Mouse (Mus musculus): Measurements from ENCODE around the gene Slc27a5. TPM values are rescaled to one million over a fixed set of nuclear protein-coding genes. Genes with fewer than 3 reads are reported as not detected.

The Slc27a5 gene
- polyA plus RNA-seq, 1 experiment from 2014 or later, result 0.43 TPM

DNA sequence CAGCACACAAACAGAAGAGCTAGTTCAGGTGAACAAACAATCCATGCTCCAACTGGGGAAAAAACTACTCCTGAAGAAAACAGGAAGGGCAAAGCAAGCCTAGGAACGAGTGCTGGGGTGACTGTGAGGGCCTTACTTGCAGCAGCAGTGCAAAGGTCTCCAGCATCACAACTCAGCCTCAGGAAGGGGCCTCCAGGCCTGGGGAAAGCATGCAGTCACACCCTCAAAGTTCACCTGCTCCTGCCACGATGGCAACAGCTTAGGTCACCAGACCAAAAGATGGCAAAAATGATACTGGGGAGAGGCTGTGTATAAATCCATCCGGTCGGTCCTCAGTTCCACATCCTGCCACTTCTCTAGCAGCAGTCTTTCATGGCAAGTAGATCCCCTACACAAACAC lies 39.0 kb downstream of the Slc27a5 start:
- 83% methylated on average over 4 of the region's 4 CpGs for WGBS

DNA sequence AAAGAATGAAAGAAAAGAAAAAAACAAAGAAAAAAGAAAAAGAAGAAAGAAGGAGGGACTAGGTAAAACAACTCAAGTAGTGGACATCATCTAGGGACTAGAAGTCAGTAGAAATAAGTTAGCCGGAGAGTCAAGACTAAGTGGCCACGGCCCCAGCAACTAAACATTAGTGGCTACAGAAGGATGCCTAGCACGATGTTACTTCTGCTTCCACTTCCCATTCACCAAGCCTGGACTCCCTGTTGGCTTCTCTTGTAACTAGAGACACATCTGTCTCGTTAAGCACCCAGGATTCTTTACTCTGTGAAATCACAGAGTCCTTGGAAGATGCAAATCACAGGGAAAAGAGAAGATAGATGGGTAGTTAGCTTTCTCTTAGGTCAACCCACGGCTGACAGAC lies 40.5 kb downstream of the Slc27a5 start:
- 81% methylated on average over 5 of the region's 5 CpGs for WGBS

More for the DNA sequence above, 39.0 kb downstream of the Slc27a5 start:
- Histone ChIP-seq H3K4me2 (ENCODE audit: low read length) (no peak overlapping the region), H3K4me3 (ENCODE audit: low read depth, low read length) (no peak overlapping the region), H3K9ac (ENCODE audit: low read depth, low read length) (no peak overlapping the region), H3K4me1 (ENCODE audit: control insufficient read depth, insufficient read depth, low read length) (peaks cover 3% of the 10 kb centered on the region), H3K27ac (ENCODE audit: low read length) (no peak overlapping the region), H3K36me3 (ENCODE audit: control insufficient read depth, insufficient read depth, low read length) (no peaks in the 10 kb centered on the region), H3K9me3 (replicated peaks; ENCODE audit: control insufficient read depth, low read length, poor library complexity, severe bottlenecking) (no peaks in the 10 kb centered on the region), H3K27me3 (ENCODE audit: control insufficient read depth, insufficient read depth, low read depth, low read length) (no peaks in the 10 kb centered on the region)
- ATAC-seq, result no peak

DNA sequence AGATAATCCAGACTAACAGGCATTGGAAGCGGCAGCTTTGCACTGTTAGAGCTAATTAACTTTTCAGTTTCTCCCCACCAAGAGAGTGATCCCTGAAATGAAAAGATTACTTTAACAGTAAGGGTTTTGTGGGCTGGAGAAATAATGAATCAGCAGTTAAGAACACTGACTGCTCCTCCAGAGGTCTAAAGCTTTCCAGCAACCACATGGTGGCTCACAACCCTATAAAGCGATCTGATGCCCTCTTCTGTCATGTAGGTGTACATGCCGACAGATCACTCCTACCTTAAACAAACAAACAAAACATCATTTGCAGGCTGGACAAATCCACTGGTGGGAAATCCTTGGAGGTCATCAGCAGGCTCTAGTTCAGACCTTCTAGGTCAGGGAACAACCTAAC lies 43.1 kb downstream of the Slc27a5 start:
- Histone ChIP-seq H3K9ac (ENCODE audit: low read depth, low read length) (no peak overlapping the region), H3K36me3 (ENCODE audit: control insufficient read depth, insufficient read depth, low read length) (no peaks in the 10 kb centered on the region), H3K9me3 (replicated peaks; ENCODE audit: control insufficient read depth, low read length, poor library complexity, severe bottlenecking) (no peaks in the 10 kb centered on the region), H3K4me2 (ENCODE audit: low read length) (no peak overlapping the region), H3K4me3 (ENCODE audit: low read depth, low read length) (no peak overlapping the region), H3K27me3 (ENCODE audit: control insufficient read depth, insufficient read depth, low read depth, low read length) (no peaks in the 10 kb centered on the region), H3K27ac (ENCODE audit: low read length) (no peak overlapping the region), H3K4me1 (ENCODE audit: control insufficient read depth, insufficient read depth, low read length) (peaks cover 5% of the 10 kb centered on the region)
- 56% methylated on average over 3 of the region's 3 CpGs for WGBS
- ATAC-seq, result no peak

More for the DNA sequence above, 40.5 kb downstream of the Slc27a5 start:
- H3K4me1 ChIP-seq (ENCODE audit: control insufficient read depth, insufficient read depth, low read length), result peaks cover 3% of the 10 kb centered on the region
- no peak overlapping the region for H3K4me3 ChIP-seq (ENCODE audit: low read depth, low read length)
- H3K27ac ChIP-seq (ENCODE audit: low read length), result no peak overlapping the region
- no peak for ATAC-seq
- H3K9me3 ChIP-seq (replicated peaks; ENCODE audit: control insufficient read depth, low read length, poor library complexity, severe bottlenecking), result no peaks in the 10 kb centered on the region
- H3K9ac ChIP-seq (ENCODE audit: low read depth, low read length), result no peak overlapping the region
- no peaks in the 10 kb centered on the region for H3K36me3 ChIP-seq (ENCODE audit: control insufficient read depth, insufficient read depth, low read length)
- H3K27me3 ChIP-seq (ENCODE audit: control insufficient read depth, insufficient read depth, low read depth, low read length), result no peaks in the 10 kb centered on the region
- H3K4me2 ChIP-seq (ENCODE audit: low read length), result no peak overlapping the region

DNA sequence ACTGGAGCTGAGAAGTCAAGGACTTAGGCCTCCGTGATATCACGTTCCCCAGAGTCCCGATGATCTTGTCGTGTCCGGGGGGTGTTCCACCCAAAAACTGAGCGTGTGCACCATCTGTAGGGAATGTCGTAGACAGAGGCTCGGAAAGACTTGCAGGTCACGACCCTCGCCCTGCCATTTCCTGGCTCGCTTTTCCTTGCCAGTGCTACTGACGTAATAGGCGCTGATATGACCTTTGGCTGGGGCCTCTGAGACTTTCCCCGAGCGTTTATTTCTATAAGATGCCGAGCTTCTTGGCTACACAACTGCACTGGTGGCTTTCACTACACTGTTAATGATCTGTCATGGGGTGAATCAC lies 48.1 kb downstream of the Slc27a5 start:
- Histone ChIP-seq H3K9me3 (replicated peaks; ENCODE audit: control insufficient read depth, low read length, poor library complexity, severe bottlenecking) (no peaks in the 10 kb centered on the region), H3K27me3 (ENCODE audit: control insufficient read depth, insufficient read depth, low read depth, low read length) (no peaks in the 10 kb centered on the region), H3K4me2 (ENCODE audit: low read length) (peak overlapping the region; percentile 95), H3K4me3 (ENCODE audit: low read depth, low read length) (peak overlapping the region; percentile 50), H3K36me3 (ENCODE audit: control insufficient read depth, insufficient read depth, low read length) (no peaks in the 10 kb centered on the region), H3K4me1 (ENCODE audit: control insufficient read depth, insufficient read depth, low read length) (peaks cover 10% of the 10 kb centered on the region), H3K9ac (ENCODE audit: low read depth, low read length) (peak overlapping the region; percentile 72), H3K27ac (ENCODE audit: low read length) (peak overlapping the region; percentile 86)
- WGBS, result 9% methylated on average over 16 of the region's 16 CpGs
- ATAC-seq, result peak; percentile 30; the same call in 1 of the 2 replicates

DNA sequence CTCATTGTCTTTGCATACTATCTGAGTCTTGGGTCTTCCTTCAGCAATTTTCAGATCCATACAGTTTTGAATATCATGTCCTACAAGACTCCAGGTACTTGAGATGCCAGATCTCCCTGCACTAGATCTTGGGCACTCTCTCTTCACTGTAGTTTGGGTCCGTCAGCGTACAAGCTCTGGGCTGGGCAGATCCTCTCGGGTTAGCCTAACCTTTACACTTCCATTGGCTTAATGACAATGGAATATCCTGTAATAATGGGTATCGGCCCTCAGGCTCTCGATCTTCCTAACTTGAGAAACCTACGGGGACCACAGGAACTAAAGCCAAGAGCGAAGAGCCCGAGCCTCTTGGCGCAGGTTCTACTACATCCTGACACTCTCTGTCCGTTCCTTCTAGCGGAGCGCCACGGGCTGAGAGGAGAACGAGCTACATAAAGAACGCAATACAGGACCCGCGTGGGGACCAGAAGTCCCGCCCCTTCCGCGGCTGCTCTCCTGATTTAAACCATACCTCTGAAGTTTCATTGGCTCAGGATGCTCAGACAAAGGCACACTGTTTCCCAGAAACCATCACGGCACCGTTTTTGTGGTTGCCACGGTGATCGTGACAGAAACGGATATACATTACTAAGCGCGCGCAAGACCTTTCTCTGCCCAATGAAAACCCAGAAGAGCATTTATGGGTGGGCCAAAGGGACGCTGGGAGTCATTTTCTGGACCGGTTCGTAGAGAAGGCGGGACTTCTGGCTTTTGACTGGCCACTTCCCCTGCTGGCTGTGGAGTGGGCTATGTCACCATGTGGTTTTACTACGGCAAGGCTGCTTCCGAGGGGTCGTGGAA lies 48.7 kb downstream of the Slc27a5 start:
- peak; percentile 98 for ATAC-seq
- Histone ChIP-seq H3K27ac (ENCODE audit: low read length) (peak overlapping the region; percentile 86), H3K4me2 (ENCODE audit: low read length) (peak overlapping the region; percentile 95), H3K9me3 (replicated peaks; ENCODE audit: control insufficient read depth, low read length, poor library complexity, severe bottlenecking) (no peaks in the 10 kb centered on the region), H3K9ac (ENCODE audit: low read depth, low read length) (peak overlapping the region; percentile 72), H3K4me1 (ENCODE audit: control insufficient read depth, insufficient read depth, low read length) (peaks cover 10% of the 10 kb centered on the region), H3K36me3 (ENCODE audit: control insufficient read depth, insufficient read depth, low read length) (no peaks in the 10 kb centered on the region), H3K27me3 (ENCODE audit: control insufficient read depth, insufficient read depth, low read depth, low read length) (no peaks in the 10 kb centered on the region), H3K4me3 (ENCODE audit: low read depth, low read length) (peak overlapping the region; percentile 50)
- WGBS, result 11% methylated on average over 35 of the region's 35 CpGs

DNA sequence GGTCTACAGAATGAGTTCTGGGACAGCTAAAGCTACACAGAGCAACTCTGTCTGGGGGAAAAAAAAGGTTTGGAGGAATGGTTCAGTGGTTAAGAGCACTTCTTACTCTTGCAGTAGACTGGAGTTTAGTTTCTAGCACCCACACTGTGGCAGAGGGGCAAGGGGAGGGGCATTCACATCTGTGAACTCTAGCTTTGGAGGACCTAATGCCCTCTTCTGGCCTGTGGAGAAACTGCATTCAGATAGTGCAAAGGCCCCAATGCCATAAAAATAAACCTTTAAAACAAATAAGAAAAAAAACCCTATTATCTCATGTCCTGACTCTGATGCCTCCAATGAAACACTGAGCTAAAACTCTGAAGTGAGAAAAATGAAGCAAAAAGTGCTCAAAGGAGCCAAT lies 54.5 kb downstream of the Slc27a5 start:
- Histone ChIP-seq H3K9me3 (replicated peaks; ENCODE audit: control insufficient read depth, low read length, poor library complexity, severe bottlenecking) (no peaks in the 10 kb centered on the region), H3K36me3 (ENCODE audit: control insufficient read depth, insufficient read depth, low read length) (no peaks in the 10 kb centered on the region), H3K27me3 (ENCODE audit: control insufficient read depth, insufficient read depth, low read depth, low read length) (no peaks in the 10 kb centered on the region), H3K4me1 (ENCODE audit: control insufficient read depth, insufficient read depth, low read length) (peaks cover under 1% of the 10 kb centered on the region; the same call in 1 of the 2 replicates), H3K4me3 (ENCODE audit: low read depth, low read length) (no peak overlapping the region), H3K4me2 (ENCODE audit: low read length) (no peak overlapping the region), H3K9ac (ENCODE audit: low read depth, low read length) (no peak overlapping the region), H3K27ac (ENCODE audit: low read length) (no peak overlapping the region)
- no peak for ATAC-seq

DNA sequence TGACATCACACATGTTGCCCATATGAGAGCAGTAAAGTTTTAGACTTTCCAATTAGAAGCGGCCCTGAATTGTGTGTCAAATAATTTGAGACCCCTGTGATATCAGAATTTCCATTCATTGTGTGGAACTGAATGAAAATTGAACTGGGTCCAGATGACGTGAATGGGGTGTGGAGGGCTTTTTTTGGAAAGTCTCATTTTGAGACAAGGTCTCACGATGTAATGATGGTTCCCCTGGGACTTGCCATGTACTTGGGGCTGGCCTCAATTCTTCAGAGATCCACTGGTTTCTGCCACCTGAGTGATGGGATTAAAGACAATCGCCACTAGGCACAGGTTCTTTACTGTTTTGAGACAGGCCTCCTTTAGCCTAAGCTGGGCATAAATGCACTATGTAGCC lies 57.4 kb downstream of the Slc27a5 start:
- H3K9me3 ChIP-seq (replicated peaks; ENCODE audit: control insufficient read depth, low read length, poor library complexity, severe bottlenecking), result no peaks in the 10 kb centered on the region
- WGBS, result 89% methylated on average over 4 of the region's 4 CpGs
- no peak overlapping the region for H3K4me2 ChIP-seq (ENCODE audit: low read length)
- no peaks in the 10 kb centered on the region for H3K4me1 ChIP-seq (ENCODE audit: control insufficient read depth, insufficient read depth, low read length)
- ATAC-seq, result no peak
- H3K4me3 ChIP-seq (ENCODE audit: low read depth, low read length), result no peak overlapping the region
- no peaks in the 10 kb centered on the region for H3K36me3 ChIP-seq (ENCODE audit: control insufficient read depth, insufficient read depth, low read length)
- no peak overlapping the region for H3K9ac ChIP-seq (ENCODE audit: low read depth, low read length)
- H3K27ac ChIP-seq (ENCODE audit: low read length), result no peak overlapping the region
- H3K27me3 ChIP-seq (ENCODE audit: control insufficient read depth, insufficient read depth, low read depth, low read length), result no peaks in the 10 kb centered on the region

Other genes with a start within 250 kb of the Slc27a5 start
- gene Zscan18, start 194.6 kb downstream of the Slc27a5 start, polyA plus RNA-seq (2015; fragmentation: Nextera tagmentation; extraction: Ambion mirVana), result 39.1 and 44.4 TPM in 2 replicates
- gene Zfp329, start 179.3 kb downstream of the Slc27a5 start, polyA plus RNA-seq (2015; fragmentation: Nextera tagmentation; extraction: Ambion mirVana), result 32.6 and 33.9 TPM in 2 replicates
- gene Zfp110, start 163.4 kb downstream of the Slc27a5 start, polyA plus RNA-seq (2015; fragmentation: Nextera tagmentation; extraction: Ambion mirVana), result 30.1 and 30.6 TPM in 2 replicates
- gene Zfp128, start 117.0 kb downstream of the Slc27a5 start, polyA plus RNA-seq (2015; fragmentation: Nextera tagmentation; extraction: Ambion mirVana), result 8.2 and 8.7 TPM in 2 replicates
- 11.1 and 11.5 TPM in 2 replicates for gene Zscan22, start 100.4 kb downstream of the Slc27a5 start, polyA plus RNA-seq (2015; fragmentation: Nextera tagmentation; extraction: Ambion mirVana)
- 512 and 515 TPM in 2 replicates for gene Rps5, start 75.9 kb downstream of the Slc27a5 start, polyA plus RNA-seq (2015; fragmentation: Nextera tagmentation; extraction: Ambion mirVana)
- gene Rnf225, start 70.8 kb downstream of the Slc27a5 start, polyA plus RNA-seq (2015; fragmentation: Nextera tagmentation; extraction: Ambion mirVana), result 0.98 and 1.2 TPM in 2 replicates
- gene Zfp324, start 32.4 kb downstream of the Slc27a5 start, polyA plus RNA-seq (2015; fragmentation: Nextera tagmentation; extraction: Ambion mirVana), result 14.5 and 14.9 TPM in 2 replicates
- gene Zfp446, start 20.3 kb downstream of the Slc27a5 start, polyA plus RNA-seq (2015; fragmentation: Nextera tagmentation; extraction: Ambion mirVana), result 13.1 and 13.8 TPM in 2 replicates
- 184 and 195 TPM in 2 replicates for gene Trim28, start 922 bp upstream of the Slc27a5 start, polyA plus RNA-seq (2015; fragmentation: Nextera tagmentation; extraction: Ambion mirVana)
- gene Zbtb45, start 11.8 kb upstream of the Slc27a5 start, polyA plus RNA-seq (2015; fragmentation: Nextera tagmentation; extraction: Ambion mirVana), result 44.0 and 44.8 TPM in 2 replicates
- 179 and 188 TPM in 2 replicates for gene Chmp2a, start 36.6 kb upstream of the Slc27a5 start, polyA plus RNA-seq (2015; fragmentation: Nextera tagmentation; extraction: Ambion mirVana)
- 74.0 and 83.9 TPM in 2 replicates for gene Ube2m, start 40.1 kb upstream of the Slc27a5 start, polyA plus RNA-seq (2015; fragmentation: Nextera tagmentation; extraction: Ambion mirVana)
- gene Mzf1, start 56.6 kb upstream of the Slc27a5 start, polyA plus RNA-seq (2015; fragmentation: Nextera tagmentation; extraction: Ambion mirVana), result 11.5 and 11.6 TPM in 2 replicates
- gene Vmn1r85, start 97.0 kb upstream of the Slc27a5 start, polyA plus RNA-seq (2015; fragmentation: Nextera tagmentation; extraction: Ambion mirVana), result 0.12 and 0.35 TPM in 2 replicates
- gene Vmn1r86, start 121.7 kb upstream of the Slc27a5 start, polyA plus RNA-seq (2015; fragmentation: Nextera tagmentation; extraction: Ambion mirVana), result not detected in 2 replicates
- not detected in 2 replicates for gene Vmn1r87, start 142.0 kb upstream of the Slc27a5 start, polyA plus RNA-seq (2015; fragmentation: Nextera tagmentation; extraction: Ambion mirVana)
- gene Vmn1r88, start 161.4 kb upstream of the Slc27a5 start, polyA plus RNA-seq (2015; fragmentation: Nextera tagmentation; extraction: Ambion mirVana), result not detected in 2 replicates
- not detected in 2 replicates for gene Vmn1r89, start 214.8 kb upstream of the Slc27a5 start, polyA plus RNA-seq (2015; fragmentation: Nextera tagmentation; extraction: Ambion mirVana)

Measured in midbrain, embryonic 16.5 days (tissue).